Mouse (Mus musculus): ENCODE results near the gene Uck2.

GRCm38 (mm10) chr1:167211979-167212614, 73.0 kb downstream of the Uck2 start:
- peak; percentile 50; the same call in 1 of the 2 replicates for TF ChIP-seq CTCF (IDR thresholded peaks at IDR 0.05; ENCODE audit: extremely low read depth, insufficient read depth, insufficient read length, insufficient replicate concordance)
- TF ChIP-seq POLR2A (IDR thresholded peaks at IDR 0.05; ENCODE audit: low read depth, low read length), result no peak

Data from spleen, adult 2 months (tissue).